Mouse (Mus musculus): ENCODE results near the gene Sh3rf3. TPM values are rescaled to one million over a fixed set of nuclear protein-coding genes. Genes with fewer than 3 reads are reported as not detected.

Gene Sh3rf3
- polyA plus RNA-seq, 1 experiment from 2014 or later = 0.17 TPM

- TF ChIP-seq CTCF (IDR thresholded peaks at IDR 0.05; ENCODE audit: low read depth) = no peak
- Histone ChIP-seq H3K9me3 (ENCODE audit: control insufficient read depth) (no peaks in the 10 kb centered on the region), H3K4me1 (replicated peaks; ENCODE audit: control insufficient read depth, insufficient read depth, low read length) (no peaks in the 10 kb centered on the region), H3K4me2 (replicated peaks; ENCODE audit: low read depth) (no peak overlapping the region), H3K27ac (ENCODE audit: low read depth, low read length) (no peak overlapping the region), H3K36me3 (ENCODE audit: control insufficient read depth, insufficient read depth) (no peaks in the 10 kb centered on the region), H3K27me3 (replicated peaks; ENCODE audit: control insufficient read depth, insufficient read depth, low read length) (no peaks in the 10 kb centered on the region), H3K4me3 (ENCODE audit: low read depth, low read length) (no peak overlapping the region), H3K9ac (ENCODE audit: low read depth, low read length) (no peak overlapping the region)
- 69% methylated on average over 9 of the region's 9 CpGs for WGBS
- ATAC-seq = no peak
These were observed 303.2 kb downstream of the Sh3rf3 start for GRCm38 (mm10) chr10:59116331-59116730.

GRCm38 (mm10) chr10:59117555-59117954 lies 304.4 kb downstream of the Sh3rf3 start:
- 77% methylated on average over 5 of the region's 5 CpGs for WGBS
- no peaks in the 10 kb centered on the region for H3K9me3 ChIP-seq (ENCODE audit: control insufficient read depth)
- no peak overlapping the region for H3K9ac ChIP-seq (ENCODE audit: low read depth, low read length)
- H3K4me1 ChIP-seq (replicated peaks; ENCODE audit: control insufficient read depth, insufficient read depth, low read length) = no peaks in the 10 kb centered on the region
- no peaks in the 10 kb centered on the region for H3K27me3 ChIP-seq (replicated peaks; ENCODE audit: control insufficient read depth, insufficient read depth, low read length)
- H3K4me3 ChIP-seq (ENCODE audit: low read depth, low read length) = no peak overlapping the region
- no peak overlapping the region for H3K4me2 ChIP-seq (replicated peaks; ENCODE audit: low read depth)
- no peak for TF ChIP-seq CTCF (IDR thresholded peaks at IDR 0.05; ENCODE audit: low read depth)
- no peak for ATAC-seq
- no peaks in the 10 kb centered on the region for H3K36me3 ChIP-seq (ENCODE audit: control insufficient read depth, insufficient read depth)
- H3K27ac ChIP-seq (ENCODE audit: low read depth, low read length) = no peak overlapping the region

DNA sequence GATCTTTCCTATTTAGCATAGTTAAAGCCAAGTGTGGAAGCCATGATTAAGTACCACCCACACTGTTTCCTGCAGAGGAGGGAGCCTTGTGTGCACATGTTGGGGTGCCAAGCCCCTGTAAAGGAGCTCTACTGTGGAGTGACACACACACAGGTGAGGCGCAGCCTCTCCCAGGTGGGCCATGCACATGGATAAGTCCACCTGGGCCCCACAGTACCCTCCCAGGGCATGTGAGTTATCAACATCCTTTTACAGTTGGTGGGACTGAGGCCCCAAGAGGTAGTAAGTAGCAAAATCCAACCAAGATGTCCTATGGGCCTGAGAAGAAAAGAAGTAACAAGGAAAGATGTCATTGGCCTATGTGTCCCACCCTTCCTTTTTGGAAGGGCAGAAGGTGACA lies 305.8 kb downstream of the Sh3rf3 start:
- H3K9me3 ChIP-seq (ENCODE audit: control insufficient read depth) = no peaks in the 10 kb centered on the region
- 96% methylated on average over 1 of the region's 1 CpGs for WGBS

DNA sequence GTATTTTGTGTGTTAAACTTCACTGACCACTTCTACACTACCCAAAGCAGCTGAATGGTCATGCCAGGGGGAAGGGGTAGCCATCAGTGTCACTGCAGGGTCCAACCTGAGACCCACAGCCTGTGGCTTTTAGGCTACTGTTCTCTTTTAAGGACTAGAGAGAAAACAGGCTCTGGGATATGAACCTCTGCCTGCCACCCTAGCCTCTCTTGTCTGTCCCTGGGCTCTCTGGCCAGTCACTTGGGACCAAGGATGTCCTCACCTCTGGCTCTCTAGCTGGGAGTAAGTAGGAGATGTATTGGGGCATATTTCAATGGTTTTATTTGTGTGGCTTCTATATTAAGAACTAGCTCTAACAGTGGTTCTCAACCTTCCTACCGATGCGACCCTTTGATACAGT lies 306.7 kb downstream of the Sh3rf3 start:
- Histone ChIP-seq H3K27me3 (replicated peaks; ENCODE audit: control insufficient read depth, insufficient read depth, low read length) (no peaks in the 10 kb centered on the region), H3K36me3 (ENCODE audit: control insufficient read depth, insufficient read depth) (no peaks in the 10 kb centered on the region), H3K9me3 (ENCODE audit: control insufficient read depth) (no peaks in the 10 kb centered on the region), H3K4me1 (replicated peaks; ENCODE audit: control insufficient read depth, insufficient read depth, low read length) (no peaks in the 10 kb centered on the region), H3K4me2 (replicated peaks; ENCODE audit: low read depth) (no peak overlapping the region), H3K9ac (ENCODE audit: low read depth, low read length) (no peak overlapping the region), H3K27ac (ENCODE audit: low read depth, low read length) (no peak overlapping the region), H3K4me3 (ENCODE audit: low read depth, low read length) (no peak overlapping the region)
- ATAC-seq = no peak
- WGBS = 92% methylated on average over 2 of the region's 2 CpGs
- TF ChIP-seq CTCF (IDR thresholded peaks at IDR 0.05; ENCODE audit: low read depth) = no peak

More for the DNA sequence above, 305.8 kb downstream of the Sh3rf3 start:
- ATAC-seq = no peak
- H3K4me1 ChIP-seq (replicated peaks; ENCODE audit: control insufficient read depth, insufficient read depth, low read length) = no peaks in the 10 kb centered on the region
- no peaks in the 10 kb centered on the region for H3K27me3 ChIP-seq (replicated peaks; ENCODE audit: control insufficient read depth, insufficient read depth, low read length)
- no peaks in the 10 kb centered on the region for H3K36me3 ChIP-seq (ENCODE audit: control insufficient read depth, insufficient read depth)
- TF ChIP-seq CTCF (IDR thresholded peaks at IDR 0.05; ENCODE audit: low read depth) = no peak
- no peak overlapping the region for H3K4me3 ChIP-seq (ENCODE audit: low read depth, low read length)
- no peak overlapping the region for H3K4me2 ChIP-seq (replicated peaks; ENCODE audit: low read depth)
- H3K27ac ChIP-seq (ENCODE audit: low read depth, low read length) = no peak overlapping the region
- no peak overlapping the region for H3K9ac ChIP-seq (ENCODE audit: low read depth, low read length)

DNA sequence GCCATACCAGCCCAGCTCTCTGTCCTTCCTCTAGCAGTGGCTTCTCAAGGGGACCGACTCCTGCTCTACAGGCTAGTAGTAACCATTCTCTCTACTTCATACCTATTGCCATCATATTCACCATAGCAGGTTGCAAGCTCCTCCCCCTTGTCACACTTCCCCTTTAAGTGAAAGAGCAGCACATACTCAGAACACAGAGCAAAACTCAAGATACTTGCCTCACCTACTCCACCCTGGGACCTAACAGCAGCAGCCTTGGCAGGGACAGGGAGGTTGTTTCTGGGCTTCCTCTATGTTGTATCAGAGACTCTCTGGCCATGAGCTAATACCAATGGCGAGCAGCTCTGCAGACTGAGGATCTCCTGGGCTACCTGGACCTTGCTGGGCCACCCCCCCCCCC lies 312.3 kb downstream of the Sh3rf3 start:
- Histone ChIP-seq H3K4me1 (replicated peaks; ENCODE audit: control insufficient read depth, insufficient read depth, low read length) (no peaks in the 10 kb centered on the region), H3K4me2 (replicated peaks; ENCODE audit: low read depth) (no peak overlapping the region), H3K27me3 (replicated peaks; ENCODE audit: control insufficient read depth, insufficient read depth, low read length) (no peaks in the 10 kb centered on the region), H3K9ac (ENCODE audit: low read depth, low read length) (no peak overlapping the region), H3K36me3 (ENCODE audit: control insufficient read depth, insufficient read depth) (no peaks in the 10 kb centered on the region), H3K4me3 (ENCODE audit: low read depth, low read length) (no peak overlapping the region), H3K9me3 (ENCODE audit: control insufficient read depth) (no peaks in the 10 kb centered on the region), H3K27ac (ENCODE audit: low read depth, low read length) (no peak overlapping the region)
- TF ChIP-seq CTCF (IDR thresholded peaks at IDR 0.05; ENCODE audit: low read depth) = no peak
- WGBS = 92% methylated on average over 2 of the region's 2 CpGs
- no peak for ATAC-seq

GRCm38 (mm10) chr10:59127637-59128036 lies 314.5 kb downstream of the Sh3rf3 start:
- no peaks in the 10 kb centered on the region for H3K9me3 ChIP-seq (ENCODE audit: control insufficient read depth)
- ATAC-seq = no peak
- no peak overlapping the region for H3K4me3 ChIP-seq (ENCODE audit: low read depth, low read length)
- H3K9ac ChIP-seq (ENCODE audit: low read depth, low read length) = no peak overlapping the region
- no peaks in the 10 kb centered on the region for H3K27me3 ChIP-seq (replicated peaks; ENCODE audit: control insufficient read depth, insufficient read depth, low read length)
- WGBS = 65% methylated on average over 6 of the region's 6 CpGs
- no peaks in the 10 kb centered on the region for H3K4me1 ChIP-seq (replicated peaks; ENCODE audit: control insufficient read depth, insufficient read depth, low read length)
- no peaks in the 10 kb centered on the region for H3K36me3 ChIP-seq (ENCODE audit: control insufficient read depth, insufficient read depth)
- no peak for TF ChIP-seq CTCF (IDR thresholded peaks at IDR 0.05; ENCODE audit: low read depth)
- H3K4me2 ChIP-seq (replicated peaks; ENCODE audit: low read depth) = no peak overlapping the region
- no peak overlapping the region for H3K27ac ChIP-seq (ENCODE audit: low read depth, low read length)

Measured in intestine, postnatal 0 days (tissue).